Mouse (Mus musculus): Measurements from ENCODE around the gene Cyp27b1. TPM values are rescaled to one million over a fixed set of nuclear protein-coding genes. Genes with fewer than 3 reads are reported as not detected.
A peak's percentile ranks its signal among the peaks of the same experiment; 100 is the strongest.

Gene Cyp27b1
- polyA plus RNA-seq, 1 experiment from 2014 or later, result not detected

- Histone ChIP-seq H3K27me3 (ENCODE audit: insufficient read depth, low read length) (no peaks in the 10 kb centered on the region), H3K36me3 (ENCODE audit: insufficient read depth) (no peaks in the 10 kb centered on the region), H3K9ac (no peak overlapping the region), H3K4me3 (ENCODE audit: low read depth, low read length) (no peak overlapping the region), H3K4me2 (no peak overlapping the region), H3K4me1 (ENCODE audit: insufficient read depth) (no peaks in the 10 kb centered on the region), H3K27ac (ENCODE audit: low read depth) (no peak overlapping the region), H3K9me3 (ENCODE audit: low read depth, low read length) (no peaks in the 10 kb centered on the region)
- DNase-seq (peak; percentile 43), ATAC-seq (ENCODE audit: insufficient read depth) (peak; percentile 65; the same call in 1 of the 2 replicates)
- WGBS, result 51% methylated on average over 5 of the region's 5 CpGs
- TF ChIP-seq CTCF (IDR thresholded peaks at IDR 0.05; ENCODE audit: low read depth), result peak; percentile 60
Measured at GRCm38 (mm10) chr10:127016488-127016887, 31.6 kb upstream of the Cyp27b1 start.

- H3K4me2 ChIP-seq, result no peak overlapping the region
- DNase-seq, result no peak
- no peak overlapping the region for H3K27ac ChIP-seq (ENCODE audit: low read depth)
- H3K9me3 ChIP-seq (ENCODE audit: low read depth, low read length), result no peaks in the 10 kb centered on the region
- WGBS, result 9% methylated on average over 2 of the region's 2 CpGs
- no peak for TF ChIP-seq CTCF (IDR thresholded peaks at IDR 0.05; ENCODE audit: low read depth)
- no peak for ATAC-seq (ENCODE audit: insufficient read depth)
- no peaks in the 10 kb centered on the region for H3K4me1 ChIP-seq (ENCODE audit: insufficient read depth)
- no peak overlapping the region for H3K9ac ChIP-seq
- peaks cover 4% of the 10 kb centered on the region; the same call in 1 of the 2 replicates for H3K36me3 ChIP-seq (ENCODE audit: insufficient read depth)
- H3K4me3 ChIP-seq (ENCODE audit: low read depth, low read length), result no peak overlapping the region
- H3K27me3 ChIP-seq (ENCODE audit: insufficient read depth, low read length), result no peaks in the 10 kb centered on the region
Measured at GRCm38 (mm10) chr10:127017071-127017470, 31.0 kb upstream of the Cyp27b1 start.

GRCm38 (mm10) chr10:127018422-127018821 lies 29.6 kb upstream of the Cyp27b1 start:
- 70% methylated on average over 16 of the region's 16 CpGs for WGBS
- Histone ChIP-seq H3K9ac (no peak overlapping the region), H3K27ac (ENCODE audit: low read depth) (no peak overlapping the region), H3K4me1 (ENCODE audit: insufficient read depth) (no peaks in the 10 kb centered on the region), H3K36me3 (ENCODE audit: insufficient read depth) (peaks cover 17% of the 10 kb centered on the region), H3K9me3 (ENCODE audit: low read depth, low read length) (no peaks in the 10 kb centered on the region), H3K27me3 (ENCODE audit: insufficient read depth, low read length) (no peaks in the 10 kb centered on the region), H3K4me3 (ENCODE audit: low read depth, low read length) (no peak overlapping the region), H3K4me2 (no peak overlapping the region)
- no peak for TF ChIP-seq CTCF (IDR thresholded peaks at IDR 0.05; ENCODE audit: low read depth)
- ATAC-seq (ENCODE audit: insufficient read depth) (no peak), DNase-seq (no peak)

GRCm38 (mm10) chr10:127030336-127031296 lies 17.4 kb upstream of the Cyp27b1 start, which contains the start of gene Tsfm:
Tsfm (minus strand) TSS chr10:127030840.
- Histone ChIP-seq H3K9ac (peak within 1 kb of the TSS; percentile 88), H3K9me3 (ENCODE audit: low read depth, low read length) (no peaks in the 10 kb centered on the region), H3K36me3 (ENCODE audit: insufficient read depth) (peaks cover 37% of the 10 kb centered on the region), H3K27me3 (ENCODE audit: insufficient read depth, low read length) (no peaks in the 10 kb centered on the region), H3K27ac (ENCODE audit: low read depth) (peak within 1 kb of the TSS; percentile 79; the same call in 1 of the 2 replicates), H3K4me3 (ENCODE audit: low read depth, low read length) (peak within 1 kb of the TSS; percentile 87), H3K4me1 (ENCODE audit: insufficient read depth) (no peaks in the 10 kb centered on the region), H3K4me2 (peak within 1 kb of the TSS; percentile 69)
- DNase-seq, result peak; percentile 98
- peak; percentile 95 for TF ChIP-seq CTCF (IDR thresholded peaks at IDR 0.05; ENCODE audit: low read depth)
- ATAC-seq (ENCODE audit: insufficient read depth), result peak; percentile 91
- 5% methylated on average over 56 of the region's 56 CpGs for WGBS

GRCm38 (mm10) chr10:127033301-127033741 lies 14.7 kb upstream of the Cyp27b1 start:
- no peak overlapping the region for H3K4me3 ChIP-seq (ENCODE audit: low read depth, low read length)
- no peaks in the 10 kb centered on the region for H3K9me3 ChIP-seq (ENCODE audit: low read depth, low read length)
- no peak overlapping the region for H3K9ac ChIP-seq
- DNase-seq (no peak), ATAC-seq (ENCODE audit: insufficient read depth) (no peak)
- no peak overlapping the region for H3K4me2 ChIP-seq
- H3K27me3 ChIP-seq (ENCODE audit: insufficient read depth, low read length), result no peaks in the 10 kb centered on the region
- TF ChIP-seq CTCF (IDR thresholded peaks at IDR 0.05; ENCODE audit: low read depth), result no peak
- no peaks in the 10 kb centered on the region for H3K4me1 ChIP-seq (ENCODE audit: insufficient read depth)
- no peak overlapping the region for H3K27ac ChIP-seq (ENCODE audit: low read depth)
- WGBS, result 78% methylated on average over 8 of the region's 8 CpGs
- peaks cover 11% of the 10 kb centered on the region for H3K36me3 ChIP-seq (ENCODE audit: insufficient read depth)

GRCm38 (mm10) chr10:127036273-127036672 lies 11.8 kb upstream of the Cyp27b1 start:
- no peak overlapping the region for H3K4me2 ChIP-seq
- ATAC-seq (ENCODE audit: insufficient read depth) (no peak), DNase-seq (no peak)
- no peaks in the 10 kb centered on the region for H3K36me3 ChIP-seq (ENCODE audit: insufficient read depth)
- no peak overlapping the region for H3K27ac ChIP-seq (ENCODE audit: low read depth)
- no peaks in the 10 kb centered on the region for H3K4me1 ChIP-seq (ENCODE audit: insufficient read depth)
- WGBS, result 75% methylated on average over 12 of the region's 12 CpGs
- H3K9me3 ChIP-seq (ENCODE audit: low read depth, low read length), result no peaks in the 10 kb centered on the region
- H3K27me3 ChIP-seq (ENCODE audit: insufficient read depth, low read length), result peaks cover 5% of the 10 kb centered on the region
- H3K9ac ChIP-seq, result no peak overlapping the region
- H3K4me3 ChIP-seq (ENCODE audit: low read depth, low read length), result no peak overlapping the region
- TF ChIP-seq CTCF (IDR thresholded peaks at IDR 0.05; ENCODE audit: low read depth), result no peak

GRCm38 (mm10) chr10:127037641-127038040 lies 10.4 kb upstream of the Cyp27b1 start:
- WGBS, result 76% methylated on average over 12 of the region's 12 CpGs
- no peak for ATAC-seq (ENCODE audit: insufficient read depth)
- H3K9ac ChIP-seq, result no peak overlapping the region
- DNase-seq, result no peak
- no peaks in the 10 kb centered on the region for H3K36me3 ChIP-seq (ENCODE audit: insufficient read depth)
- no peak overlapping the region for H3K27ac ChIP-seq (ENCODE audit: low read depth)
- peaks cover 5% of the 10 kb centered on the region for H3K27me3 ChIP-seq (ENCODE audit: insufficient read depth, low read length)
- H3K9me3 ChIP-seq (ENCODE audit: low read depth, low read length), result no peaks in the 10 kb centered on the region
- no peak for TF ChIP-seq CTCF (IDR thresholded peaks at IDR 0.05; ENCODE audit: low read depth)
- peaks cover 4% of the 10 kb centered on the region; the same call in 1 of the 2 replicates for H3K4me1 ChIP-seq (ENCODE audit: insufficient read depth)
- H3K4me3 ChIP-seq (ENCODE audit: low read depth, low read length), result no peak overlapping the region
- H3K4me2 ChIP-seq, result no peak overlapping the region

Measured in lung, embryonic 14.5 days (tissue).